Mouse (Mus musculus) embryo, embryonic 9.5 days (tissue): ENCODE results near the gene Dram2.
A peak's percentile ranks its signal among the peaks of the same experiment; 100 is the strongest.
"Not testable (repeated sequence)": the region's sequence is repeated elsewhere in the genome, so short reads cannot be mapped to it uniquely, and the experiment has no call there.

ENCODE experiments used
- DNase-seq: peaks from one replicate; pipeline ENCODE4 v3.0.0-alpha.2; 2017; ENCODE audit errors: extremely low spot score

Dram2 gene

GRCm38 (mm10) chr3:106547171-106547923 is at the start of gene Dram2, which contains the start of gene Cept1:
Gene Dram2, plus strand, starts transcription at chr3:106547798.
Gene Cept1, minus strand, starts transcription at chr3:106547802.
- peak; percentile 91 for DNase-seq

- no peak for DNase-seq
These were observed 47.1 kb upstream of the Dram2 start for GRCm38 (mm10) chr3:106500510-106500909.

GRCm38 (mm10) chr3:106502892-106503291 is 44.7 kb upstream of the Dram2 start:
- DNase-seq, result no peak

GRCm38 (mm10) chr3:106510669-106511068 is 36.9 kb upstream of the Dram2 start:
- no peak for DNase-seq

GRCm38 (mm10) chr3:106515016-106515415 is 32.6 kb upstream of the Dram2 start:
- DNase-seq, result no peak

GRCm38 (mm10) chr3:106522730-106523129 is 24.9 kb upstream of the Dram2 start:
- DNase-seq, result no peak

- no peak for DNase-seq
These were observed 21.2 kb upstream of the Dram2 start for GRCm38 (mm10) chr3:106526411-106526810.

GRCm38 (mm10) chr3:106528032-106528431 is 19.6 kb upstream of the Dram2 start:
- DNase-seq, result no peak

- DNase-seq, result no peak
These were observed 14.3 kb upstream of the Dram2 start for GRCm38 (mm10) chr3:106533277-106533676.

GRCm38 (mm10) chr3:106544721-106545316 is 2.8 kb upstream of the Dram2 start:
- DNase-seq, result no peak

- peak; percentile 49 for DNase-seq
These were observed 434 bp downstream of the Dram2 start for GRCm38 (mm10) chr3:106547924-106548539.

GRCm38 (mm10) chr3:106548971-106549370 is 1.4 kb downstream of the Dram2 start:
- no peak for DNase-seq

- no peak for DNase-seq
These were observed 5.8 kb downstream of the Dram2 start for GRCm38 (mm10) chr3:106553411-106553810.

GRCm38 (mm10) chr3:106555743-106556250 is 8.2 kb downstream of the Dram2 start:
- DNase-seq, result no peak

GRCm38 (mm10) chr3:106558271-106558670 is 10.7 kb downstream of the Dram2 start:
- no peak for DNase-seq

GRCm38 (mm10) chr3:106565876-106566275 is 18.3 kb downstream of the Dram2 start:
- no peak for DNase-seq

- no peak for DNase-seq
These were observed 25.6 kb downstream of the Dram2 start for GRCm38 (mm10) chr3:106573191-106573590.

GRCm38 (mm10) chr3:106579296-106579695 is 31.7 kb downstream of the Dram2 start:
- DNase-seq, result no peak

GRCm38 (mm10) chr3:106593631-106594030 is 46.0 kb downstream of the Dram2 start:
- DNase-seq, result not testable (repeated sequence)

- no peak for DNase-seq
These were observed 70.5 kb downstream of the Dram2 start for GRCm38 (mm10) chr3:106618103-106618502.
